Mouse (Mus musculus) megakaryocyte-erythroid progenitor cell, adult 5-6 weeks (primary cell): Measurements from ENCODE around the gene Sox8. TPM values are rescaled to one million over a fixed set of nuclear protein-coding genes. Genes with fewer than 3 reads are reported as not detected.

ENCODE experiments used
- total RNA-seq, 2 experiments: library from RNA; stranded (forward) in 1 of 2; stranded (reverse) in 1 of 2; fragments of 200-1000, 215-1000 nt in 1 of 2; fragments of >200 nt in 1 of 2; fragmentation: Nextera tagmentation in 1 of 2; gene quantifications; 2 replicates each; pipeline ENCODE4 v1.2.3; 2014 to 2017

Sox8 gene
- total RNA-seq, 2 experiments from 2014 or later, result not detected

Other genes starting within 250 kb of the Sox8 start
- not detected in 2 replicates for gene Tpsab1, start 225.1 kb downstream of the Sox8 start, total RNA-seq (2014; fragmentation: Nextera tagmentation)
- not detected in 2 replicates for gene Tpsab1, start 225.1 kb downstream of the Sox8 start, total RNA-seq (2017)
- gene Tpsb2, start 204.4 kb downstream of the Sox8 start, total RNA-seq (2014; fragmentation: Nextera tagmentation), result not detected in 2 replicates
- gene Tpsb2, start 204.4 kb downstream of the Sox8 start, total RNA-seq (2017), result not detected in 2 replicates
- gene Tpsg1, start 201.4 kb downstream of the Sox8 start, total RNA-seq (2014; fragmentation: Nextera tagmentation), result not detected in 2 replicates
- not detected in 2 replicates for gene Tpsg1, start 201.4 kb downstream of the Sox8 start, total RNA-seq (2017)
- 0.67 and 3.8 TPM in 2 replicates for gene Cacna1h, start 136.9 kb downstream of the Sox8 start, total RNA-seq (2014; fragmentation: Nextera tagmentation)
- 0.15 TPM in 1 of 2 replicates, not detected in the other for gene Cacna1h, start 136.9 kb downstream of the Sox8 start, total RNA-seq (2017)
- not detected in 2 replicates for gene Tekt4, start 116.1 kb downstream of the Sox8 start, total RNA-seq (2014; fragmentation: Nextera tagmentation)
- gene Tekt4, start 116.1 kb downstream of the Sox8 start, total RNA-seq (2017), result not detected in 2 replicates
- gene Sstr5, start 73.4 kb downstream of the Sox8 start, total RNA-seq (2014; fragmentation: Nextera tagmentation), result not detected in 2 replicates
- gene Sstr5, start 73.4 kb downstream of the Sox8 start, total RNA-seq (2017), result not detected in 2 replicates
- 17.6 and 24.2 TPM in 2 replicates for gene Lmf1, start 8.4 kb upstream of the Sox8 start, total RNA-seq (2014; fragmentation: Nextera tagmentation)
- gene Lmf1, start 8.4 kb upstream of the Sox8 start, total RNA-seq (2017), result 3.2 and 4.8 TPM in 2 replicates
- gene Gng13, start 146.5 kb upstream of the Sox8 start, total RNA-seq (2014; fragmentation: Nextera tagmentation), result not detected in 2 replicates
- gene Gng13, start 146.5 kb upstream of the Sox8 start, total RNA-seq (2017), result not detected in 2 replicates
- gene Chtf18, start 156.7 kb upstream of the Sox8 start, total RNA-seq (2014; fragmentation: Nextera tagmentation), result 59.0 and 65.4 TPM in 2 replicates
- gene Chtf18, start 156.7 kb upstream of the Sox8 start, total RNA-seq (2017), result 39.0 and 53.3 TPM in 2 replicates
- gene Rpusd1, start 157.0 kb upstream of the Sox8 start, total RNA-seq (2014; fragmentation: Nextera tagmentation), result 14.9 and 17.8 TPM in 2 replicates
- gene Rpusd1, start 157.0 kb upstream of the Sox8 start, total RNA-seq (2017), result 1.8 and 2.1 TPM in 2 replicates
- not detected in 2 replicates for gene Mslnl, start 165.4 kb upstream of the Sox8 start, total RNA-seq (2014; fragmentation: Nextera tagmentation)
- gene Mslnl, start 165.4 kb upstream of the Sox8 start, total RNA-seq (2017), result not detected in 2 replicates
- not detected in 2 replicates for gene Msln, start 183.7 kb upstream of the Sox8 start, total RNA-seq (2014; fragmentation: Nextera tagmentation)
- not detected in 2 replicates for gene Msln, start 183.7 kb upstream of the Sox8 start, total RNA-seq (2017)
- 20.4 and 29.9 TPM in 2 replicates for gene Narfl, start 203.1 kb upstream of the Sox8 start, total RNA-seq (2014; fragmentation: Nextera tagmentation)
- gene Narfl, start 203.1 kb upstream of the Sox8 start, total RNA-seq (2017), result 10.3 and 23.8 TPM in 2 replicates
- 10.7 and 18.1 TPM in 2 replicates for gene Haghl, start 215.0 kb upstream of the Sox8 start, total RNA-seq (2014; fragmentation: Nextera tagmentation)
- gene Haghl, start 215.0 kb upstream of the Sox8 start, total RNA-seq (2017), result 11.8 and 15.7 TPM in 2 replicates
- 1.2 TPM in 1 of 2 replicates, not detected in the other for gene Ccdc78, start 215.9 kb upstream of the Sox8 start, total RNA-seq (2014; fragmentation: Nextera tagmentation)
- gene Ccdc78, start 215.9 kb upstream of the Sox8 start, total RNA-seq (2017), result 0.15 TPM in 1 of 2 replicates, not detected in the other
- 62.4 and 172 TPM in 2 replicates for gene Fam173a, start 222.2 kb upstream of the Sox8 start, total RNA-seq (2014; fragmentation: Nextera tagmentation)
- 11.1 and 21.4 TPM in 2 replicates for gene Fam173a, start 222.2 kb upstream of the Sox8 start, total RNA-seq (2017)
- gene AC134908.4, start 225.0 kb upstream of the Sox8 start, total RNA-seq (2014; fragmentation: Nextera tagmentation), result 19.1 TPM in 1 of 2 replicates, not detected in the other
- gene AC134908.4, start 225.0 kb upstream of the Sox8 start, total RNA-seq (2017), result not detected in 2 replicates
- gene Metrn, start 226.4 kb upstream of the Sox8 start, total RNA-seq (2014; fragmentation: Nextera tagmentation), result 20.6 and 22.9 TPM in 2 replicates
- 11.3 and 15.5 TPM in 2 replicates for gene Metrn, start 226.4 kb upstream of the Sox8 start, total RNA-seq (2017)
- gene Fbxl16, start 238.4 kb upstream of the Sox8 start, total RNA-seq (2014; fragmentation: Nextera tagmentation), result 0.26 TPM in 1 of 2 replicates, not detected in the other
- not detected in 2 replicates for gene Fbxl16, start 238.4 kb upstream of the Sox8 start, total RNA-seq (2017)